Mouse (Mus musculus): ENCODE data around the gene Tspan2.

DNA sequence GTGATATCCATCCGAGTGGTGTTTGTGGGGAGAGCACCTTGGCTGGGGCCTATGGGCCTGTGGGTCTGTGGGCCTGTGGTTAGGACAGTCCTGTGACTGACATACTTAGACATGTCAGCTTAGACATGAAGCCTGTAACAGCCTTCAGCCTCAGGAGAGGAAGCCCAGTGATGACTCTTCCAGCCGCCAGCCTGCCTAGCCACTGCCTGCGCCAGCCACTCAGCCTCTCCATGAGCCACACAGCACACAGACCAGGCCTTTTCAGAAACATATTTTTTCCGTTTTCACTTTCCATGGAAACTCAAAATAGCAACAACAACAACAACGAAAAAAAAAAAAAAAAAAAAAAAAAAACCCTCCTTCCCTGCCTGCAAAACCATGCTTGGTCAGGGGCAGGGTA is 14.4 kb downstream of the Tspan2 start:
- no peak for TF ChIP-seq CTCF (IDR thresholded peaks at IDR 0.05; ENCODE audit: low read depth, low read length)
- no peak for TF ChIP-seq POLR2A (IDR thresholded peaks at IDR 0.05; ENCODE audit: extremely low read depth, insufficient read depth, low read length)

Measured in liver, adult 2 months (tissue).